ENCODE assay signal across 21 mouse cellular contexts in genomic region chr17:10371472-10371871, GRCm38 (mm10). TPM values are rescaled to one million over a fixed set of nuclear protein-coding genes. Genes with fewer than 3 reads are reported as not detected.
DNase-seq lines count a peak whose midpoint lies in the region; ATAC-seq and TF ChIP-seq lines count a peak whose summit lies in the region.
"Had no signal": no experiment of that assay in that cellular context is flagged by ENCODE, and none has a peak within 500 bp of the region (broad histone marks: within the 10 kb centered on the region; RNA-seq: fewer than 3 reads in every experiment).

No protein-coding gene starts in this region.

- WGBS in heart, adult 2 months: 48% methylated on average over 8 of the region's 8 CpGs
- WGBS in midbrain, embryonic 11.5 days: 79% methylated on average over 8 of the region's 8 CpGs
- WGBS in midbrain, embryonic 13.5 days: 81% methylated on average over 8 of the region's 8 CpGs
- 61% methylated on average over 8 of the region's 8 CpGs for WGBS in heart, postnatal 0 days

- H3K4me2 ChIP-seq in midbrain, embryonic 11.5 days: no peak overlapping the region
- H3K4me2 ChIP-seq in midbrain, embryonic 13.5 days (replicated peaks): no peak overlapping the region
- H3K4me2 ChIP-seq in heart, postnatal 0 days (ENCODE audit: low read depth, low read length): 0 out of 2 replicates have a peak overlapping the region, but pooled peaks have one; percentile 23
- H3K4me2 ChIP-seq: forebrain, embryonic 15.5 days; hindbrain, embryonic 15.5 days; limb, embryonic 12.5 days; midbrain, embryonic 12.5 days had no signal

- no peak for TF ChIP-seq POLR2A in heart, adult 2 months (IDR thresholded peaks at IDR 0.05; ENCODE audit: insufficient read depth, low read depth, low read length)

- intact Hi-C loops in heart, adult 2 months (cut with DNase I): loop anchor here (5.0 kb wide), 3 partner anchors 34 to 121 kb away; no protein-coding TSS in a partner anchor

- ATAC-seq in midbrain, embryonic 11.5 days (ENCODE audit: low FRiP score): no peak
- no peak for ATAC-seq in midbrain, embryonic 13.5 days
- ATAC-seq in heart, postnatal 0 days (ENCODE audit: insufficient read depth, low read depth): no peak
- ATAC-seq in cerebellum, adult (ENCODE audit: insufficient number of reproducible peaks, low FRiP score, low TSS enrichment): no peak
- ATAC-seq: forebrain, embryonic 15.5 days had no signal

- H3K27ac ChIP-seq in heart, adult 2 months: peak overlapping the region; percentile 59
- H3K27ac ChIP-seq in midbrain, embryonic 11.5 days (ENCODE audit: low read depth, low read length): no peak overlapping the region
- no peak overlapping the region for H3K27ac ChIP-seq in midbrain, embryonic 13.5 days
- H3K27ac ChIP-seq in heart, postnatal 0 days (ENCODE audit: low read depth): peak overlapping the region; percentile 92
- H3K27ac ChIP-seq: embryonic facial prominence, embryonic 10.5 days; forebrain, embryonic 15.5 days; hindbrain, embryonic 15.5 days; limb, embryonic 12.5 days; liver, embryonic 14.5 days; midbrain, embryonic 12.5 days had no signal

- H3K4me3 ChIP-seq in heart, adult 2 months: no peak overlapping the region
- no peak overlapping the region for H3K4me3 ChIP-seq in midbrain, embryonic 11.5 days (ENCODE audit: low read depth, low read length)
- no peak overlapping the region for H3K4me3 ChIP-seq in midbrain, embryonic 13.5 days (replicated peaks)
- no peak overlapping the region for H3K4me3 ChIP-seq in heart, postnatal 0 days (ENCODE audit: low read depth, low read length)
- H3K4me3 ChIP-seq: embryonic facial prominence, embryonic 10.5 days; forebrain, embryonic 15.5 days; hindbrain, embryonic 15.5 days; limb, embryonic 12.5 days; midbrain, embryonic 12.5 days; myocyte had no signal

- TF ChIP-seq CTCF in heart, adult 2 months (IDR thresholded peaks at IDR 0.05): no peak
- TF ChIP-seq CTCF in heart, postnatal 0 days (IDR thresholded peaks at IDR 0.05; ENCODE audit: low read depth): no peak

- TF ChIP-seq EP300 in heart, adult 2 months (IDR thresholded peaks at IDR 0.05; ENCODE audit: insufficient read depth, low read depth, low read length): peak; percentile 68; the same call in 1 of the 2 replicates
- TF ChIP-seq EP300 in heart, postnatal 0 days (IDR thresholded peaks at IDR 0.05; ENCODE audit: low read depth): peak; percentile 46; the same call in 1 of the 2 replicates

- H3K79me2 ChIP-seq in heart, adult 2 months (replicated peaks; ENCODE audit: control insufficient read depth, insufficient read depth, low read length): no peaks in the 10 kb centered on the region

- H3K9me3 ChIP-seq in midbrain, embryonic 11.5 days (ENCODE audit: control insufficient read depth, low read length): no peaks in the 10 kb centered on the region
- no peaks in the 10 kb centered on the region for H3K9me3 ChIP-seq in midbrain, embryonic 13.5 days
- no peaks in the 10 kb centered on the region for H3K9me3 ChIP-seq in heart, postnatal 0 days (replicated peaks; ENCODE audit: control insufficient read depth, low read length)
- H3K9me3 ChIP-seq: embryonic facial prominence, embryonic 10.5 days; forebrain, embryonic 15.5 days; hindbrain, embryonic 15.5 days; limb, embryonic 12.5 days; midbrain, embryonic 12.5 days had no signal

- no peaks in the 10 kb centered on the region for H3K27me3 ChIP-seq in heart, adult 2 months (ENCODE audit: control insufficient read depth, insufficient read depth, low read length)
- H3K27me3 ChIP-seq in midbrain, embryonic 11.5 days (ENCODE audit: control insufficient read depth, insufficient read depth, low read length): no peaks in the 10 kb centered on the region
- H3K27me3 ChIP-seq in midbrain, embryonic 13.5 days: no peaks in the 10 kb centered on the region; the same call in 1 of the 2 replicates
- H3K27me3 ChIP-seq in heart, postnatal 0 days (ENCODE audit: control insufficient read depth, insufficient read depth, low read length): no peaks in the 10 kb centered on the region
- H3K27me3 ChIP-seq: forebrain, embryonic 15.5 days; hindbrain, embryonic 15.5 days; limb, embryonic 12.5 days; midbrain, embryonic 12.5 days had no signal

- peaks cover 27% of the 10 kb centered on the region for H3K4me1 ChIP-seq in heart, adult 2 months (ENCODE audit: control insufficient read depth, insufficient read depth, low read length)
- H3K4me1 ChIP-seq in midbrain, embryonic 11.5 days (ENCODE audit: control insufficient read depth, insufficient read depth, low read length): peaks cover 13% of the 10 kb centered on the region
- H3K4me1 ChIP-seq in midbrain, embryonic 13.5 days (replicated peaks): peaks cover 15% of the 10 kb centered on the region
- peaks cover 60% of the 10 kb centered on the region for H3K4me1 ChIP-seq in heart, postnatal 0 days (ENCODE audit: control insufficient read depth, insufficient read depth)
- H3K4me1 ChIP-seq: forebrain, embryonic 15.5 days had no signal

- no peak overlapping the region for H3K9ac ChIP-seq in heart, adult 2 months (ENCODE audit: low read depth, low read length)
- H3K9ac ChIP-seq in midbrain, embryonic 11.5 days (ENCODE audit: low read length): no peak overlapping the region
- no peak overlapping the region for H3K9ac ChIP-seq in midbrain, embryonic 13.5 days (replicated peaks)
- H3K9ac ChIP-seq in heart, postnatal 0 days (replicated peaks; ENCODE audit: low read depth, low read length): no peak overlapping the region
- H3K9ac ChIP-seq: forebrain, embryonic 15.5 days; hindbrain, embryonic 15.5 days; limb, embryonic 12.5 days; liver, embryonic 14.5 days; midbrain, embryonic 12.5 days had no signal

- H3K36me3 ChIP-seq in heart, adult 2 months (ENCODE audit: control insufficient read depth, insufficient read depth, low read length): peaks cover 7% of the 10 kb centered on the region
- H3K36me3 ChIP-seq in midbrain, embryonic 11.5 days (ENCODE audit: control insufficient read depth, insufficient read depth, low read length): no peaks in the 10 kb centered on the region
- no peaks in the 10 kb centered on the region for H3K36me3 ChIP-seq in midbrain, embryonic 13.5 days
- no peaks in the 10 kb centered on the region for H3K36me3 ChIP-seq in heart, postnatal 0 days (replicated peaks; ENCODE audit: control insufficient read depth, insufficient read depth, low read length)
- H3K36me3 ChIP-seq: embryonic facial prominence, embryonic 10.5 days; forebrain, embryonic 15.5 days; hindbrain, embryonic 15.5 days; limb, embryonic 12.5 days; midbrain, embryonic 12.5 days had no signal

- DNase-seq in heart, adult 2 months: no peak
- DNase-seq in heart, postnatal 4 days: no peak
- peak; percentile 60 for DNase-seq in midbrain, embryonic 11.5 days (ENCODE audit: low spot score, missing footprints)
- no peak for DNase-seq in heart, postnatal 0 days (ENCODE audit: low spot score)
- DNase-seq in retina, postnatal 1 day: no peak
- DNase-seq: B cell, adult 2 months; cerebellum, adult 11-12 months; cerebellum, postnatal 36 days; kidney, adult 11 months; kidney, postnatal 14 days; right cerebral cortex, postnatal 4 days; thymus, postnatal 25 days had no signal

RNA-seq across cellular contexts. Expression of gene Qk, which starts 51.8 kb away (rescaled TPM):
- total RNA-seq in heart, adult 2 months (2021): 100 to 1,000 TPM; 469 to 514 TPM
- polyA plus RNA-seq in heart, adult 2 months (2012; rRNA removed): 342 and 549 TPM in 2 replicates
- 100 to 1,000 TPM; 588 to 671 TPM for total RNA-seq in heart, postnatal 4 days (2021)
- 63.2 and 73.7 TPM in 2 replicates for polyA plus RNA-seq in midbrain, embryonic 11.5 days (2014; fragmentation: Nextera tagmentation; extraction: Ambion mirVana)
- polyA plus RNA-seq in midbrain, embryonic 13.5 days (2015; fragmentation: Nextera tagmentation; extraction: Ambion mirVana): 42.5 and 47.9 TPM in 2 replicates
- total RNA-seq in heart, postnatal 0 days (2014; rRNA removed; ENCODE audit: low replicate concordance): 359 and 460 TPM in 2 replicates
- 47.6 and 54.8 TPM in 2 replicates for polyA plus RNA-seq in heart, postnatal 0 days (2015; fragmentation: Nextera tagmentation; extraction: Ambion mirVana)

Comparison
In these comparisons a context has a peak if more than half of its experiments do, and no peak if none do; other contexts are left out.
1. H3K27ac ChIP-seq: peak in heart, adult 2 months (single experiment) and heart, postnatal 0 days (single experiment); none in midbrain, embryonic 11.5 days (single experiment) and midbrain, embryonic 13.5 days (single experiment).